Mouse (Mus musculus) neural tube, embryonic 14.5 days (tissue): ENCODE results near the gene Grwd1. TPM values are rescaled to one million over a fixed set of nuclear protein-coding genes. Genes with fewer than 3 reads are reported as not detected.
"Not testable (repeated sequence)": the region's sequence is repeated elsewhere in the genome, so short reads cannot be mapped to it uniquely, and the experiment has no call there.

Experiments used
- ATAC-seq: fragments of 200-750 bp; cut with Nextera tagmentation; 2 replicates; pipeline ENCODE4 v1.8.0; 2017; ENCODE audit warnings: low read depth, mild to moderate bottlenecking, moderate TSS enrichment, moderate library complexity
- H3K27ac ChIP-seq: fragments of 300-500 bp; sonication (generic); 2 replicates; pipeline ENCODE4 v1.5.1; 2014; ENCODE audit warnings: low read depth, mild to moderate bottlenecking, control low read depth, low read length, moderate library complexity, mixed read lengths
- H3K27me3 ChIP-seq: fragments of 300-500 bp; sonication (generic); 2 replicates; pipeline ENCODE4 v1.6.1; 2014; ENCODE audit warnings: low read length; ENCODE audit not compliant: control insufficient read depth, insufficient read depth
- H3K36me3 ChIP-seq: fragments of 300-500 bp; sonication (generic); 2 replicates; pipeline ENCODE4 v1.6.1; 2014; ENCODE audit warnings: low read length, mixed read lengths; ENCODE audit not compliant: control insufficient read depth, insufficient read depth
- H3K4me1 ChIP-seq: fragments of 300-500 bp; sonication (generic); 2 replicates; pipeline ENCODE4 v1.6.1; 2014; ENCODE audit warnings: low read length; ENCODE audit not compliant: control insufficient read depth, insufficient read depth
- H3K4me2 ChIP-seq: fragments of 300-500 bp; sonication (generic); 2 replicates; pipeline ENCODE4 v1.6.1; 2014; ENCODE audit warnings: mild to moderate bottlenecking, low read depth, low read length, control low read depth
- H3K4me3 ChIP-seq: fragments of 300-500 bp; sonication (generic); 2 replicates; pipeline ENCODE4 v1.5.1; 2014; ENCODE audit warnings: low read depth, low read length, control low read depth, mixed read lengths
- H3K9ac ChIP-seq: fragments of 300-500 bp; sonication (generic); replicated peaks from 2 replicates; pipeline ENCODE4 v1.6.1; 2014; ENCODE audit warnings: low read depth, mild to moderate bottlenecking, control low read depth, low read length, mixed read lengths
- H3K9me3 ChIP-seq: fragments of 300-500 bp; sonication (generic); 2 replicates; pipeline ENCODE4 v1.6.1; 2016; ENCODE audit warnings: low read length; ENCODE audit not compliant: control insufficient read depth
- WGBS: fragments of 180-500 bp; shearing (Covaris S2); extraction: QIAGEN DNeasy Blood & Tissue Kit; methylation state at CpG from one replicate; pipeline ENCODE4 v1.1.7; 2014; 5-methylcytosine and 5-hydroxymethylcytosine counted together
- polyA plus RNA-seq: library from polyadenylated mRNA; unstranded; fragments of >200 nt; fragmentation: Nextera tagmentation; extraction: Ambion mirVana; gene quantifications from 2 replicates; pipeline ENCODE4 v1.2.1, GENCODE M21; 2014

Grwd1 gene
- polyA plus RNA-seq, result 39.0 and 40.5 TPM in 2 replicates

DNA sequence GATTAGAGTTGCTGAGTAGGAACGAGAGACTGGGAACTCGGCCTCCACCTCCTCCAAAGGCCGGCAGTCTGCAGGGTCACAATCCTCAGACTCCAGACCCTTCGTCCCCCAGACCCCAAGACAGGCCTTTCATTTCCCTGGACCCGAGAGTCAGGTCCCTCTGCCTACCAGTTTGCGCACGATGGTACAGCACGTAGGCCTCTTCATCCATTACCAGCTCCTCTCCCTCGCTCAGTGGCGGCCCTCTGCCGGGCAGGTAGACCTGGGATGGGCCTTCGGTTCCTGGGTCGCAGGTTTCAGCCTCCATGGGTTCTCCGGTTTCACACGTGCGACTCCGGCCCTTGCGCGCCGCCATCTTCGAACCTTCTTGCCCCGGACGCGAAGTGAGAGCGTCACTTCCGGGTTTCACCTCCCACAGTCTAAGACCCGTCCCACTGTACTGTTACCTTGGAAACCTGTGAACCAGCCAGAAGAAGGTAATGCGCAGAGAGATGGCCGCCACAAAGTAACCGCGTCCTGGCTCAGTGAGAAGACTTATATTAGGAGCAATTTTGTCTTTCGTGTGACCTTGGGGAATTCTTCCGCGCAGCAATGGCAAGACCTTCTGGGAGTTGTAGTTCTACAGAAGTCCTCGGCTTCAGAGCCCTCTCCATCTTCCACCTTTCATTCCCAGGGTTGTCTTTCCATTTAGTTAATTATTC, at the start of gene Grwd1:
TSS of gene Grwd1 (minus strand) at position 518 of the 701 bp plus-strand sequence.
- peaks cover 11% of the 10 kb centered on the region for H3K36me3 ChIP-seq
- peaks cover 33% of the 10 kb centered on the region for H3K27me3 ChIP-seq
- H3K9ac ChIP-seq, result peak within 1 kb of the TSS; percentile 51
- H3K27ac ChIP-seq, result peak within 1 kb of the TSS; percentile 74
- H3K4me3 ChIP-seq, result peak within 1 kb of the TSS; percentile 79
- H3K4me2 ChIP-seq, result peak within 1 kb of the TSS; percentile 83
- WGBS, result under 1% methylated on average over 35 of the region's 35 CpGs
- peaks cover 21% of the 10 kb centered on the region for H3K4me1 ChIP-seq
- H3K9me3 ChIP-seq, result no peaks in the 10 kb centered on the region
- ATAC-seq, result peak; percentile 91

DNA sequence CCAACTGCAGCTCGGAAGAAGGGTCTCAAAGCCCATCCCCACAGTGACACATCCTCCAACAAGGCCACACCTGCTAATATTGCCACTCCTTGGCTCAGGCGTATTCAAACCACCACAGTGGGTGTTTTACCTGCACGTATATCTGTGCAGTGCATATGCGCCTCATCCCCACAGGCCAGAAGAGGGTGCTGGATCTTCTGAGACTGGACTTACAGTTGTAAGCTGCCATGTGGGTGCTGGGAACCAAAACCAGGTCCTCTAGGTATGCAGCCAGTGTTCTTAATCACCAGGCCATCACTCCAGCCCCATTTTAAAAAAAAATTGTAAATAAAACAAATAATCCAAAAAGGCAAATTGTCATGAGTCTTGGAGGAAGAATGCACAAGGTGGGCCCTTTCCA, 49.8 kb upstream of the Grwd1 start:
- 97% methylated on average over 4 of the region's 4 CpGs for WGBS
- no peak for ATAC-seq
- no peaks in the 10 kb centered on the region for H3K9me3 ChIP-seq
- no peak overlapping the region for H3K4me3 ChIP-seq
- no peaks in the 10 kb centered on the region for H3K4me1 ChIP-seq
- no peak overlapping the region for H3K27ac ChIP-seq
- H3K4me2 ChIP-seq, result no peak overlapping the region
- peaks cover 65% of the 10 kb centered on the region for H3K36me3 ChIP-seq
- H3K27me3 ChIP-seq, result no peaks in the 10 kb centered on the region
- no peak overlapping the region for H3K9ac ChIP-seq

DNA sequence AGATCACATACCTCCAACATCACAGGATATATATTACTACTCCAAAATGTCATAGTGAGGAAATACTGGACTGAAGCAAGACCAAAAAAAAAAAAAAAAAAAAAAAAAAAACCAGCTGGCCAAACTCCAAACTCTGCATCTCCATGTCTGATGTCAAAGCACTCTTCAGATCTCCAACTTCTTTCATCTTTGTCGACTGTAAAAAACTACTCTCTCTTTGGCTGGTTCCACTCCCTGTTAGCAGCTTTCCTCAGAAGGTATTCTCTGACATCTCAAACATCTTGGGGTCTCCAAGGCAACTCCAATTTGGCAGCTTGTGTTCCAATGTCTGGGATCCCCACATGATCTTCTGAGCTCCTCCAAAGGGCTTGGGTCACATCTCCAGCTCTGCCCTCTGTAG, 47.5 kb upstream of the Grwd1 start, which contains the start of gene Grin2d:
TSS of gene Grin2d (minus strand) at position 101 of the 400 bp plus-strand sequence.
- not testable (repeated sequence) for H3K27ac ChIP-seq, ATAC-seq, H3K9me3 ChIP-seq, H3K4me2 ChIP-seq, H3K27me3 ChIP-seq, H3K9ac ChIP-seq, H3K4me3 ChIP-seq
- WGBS, result 95% methylated on average over 1 of the region's 1 CpGs
- H3K4me1 ChIP-seq, result peaks cover 15% of the 10 kb centered on the region
- peaks cover 66% of the 10 kb centered on the region for H3K36me3 ChIP-seq

DNA sequence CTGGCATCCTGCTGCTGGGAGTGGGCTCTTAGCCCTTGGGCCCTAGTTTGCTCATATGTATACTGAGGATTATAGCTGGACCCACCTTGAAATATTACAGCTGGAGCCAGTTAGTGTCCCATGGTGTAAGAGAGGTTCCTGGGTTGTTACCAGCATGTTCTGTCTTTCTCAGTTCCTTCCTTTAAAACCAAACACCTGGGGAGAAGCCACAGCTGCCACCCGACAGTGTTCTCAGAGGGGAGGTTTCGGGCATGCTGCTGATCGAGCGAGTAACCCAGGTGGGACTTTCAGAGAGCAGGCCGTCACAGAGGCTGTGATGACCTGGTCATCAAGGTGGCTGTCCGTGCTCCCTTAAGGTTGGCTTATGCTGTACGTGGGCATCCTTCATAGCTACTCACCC, 46.2 kb upstream of the Grwd1 start:
- 95% methylated on average over 7 of the region's 7 CpGs for WGBS
- no peaks in the 10 kb centered on the region for H3K27me3 ChIP-seq
- no peak overlapping the region for H3K4me2 ChIP-seq
- ATAC-seq, result no peak
- no peak overlapping the region for H3K9ac ChIP-seq
- peaks cover 52% of the 10 kb centered on the region for H3K36me3 ChIP-seq
- no peak overlapping the region for H3K4me3 ChIP-seq
- no peak overlapping the region for H3K27ac ChIP-seq
- peaks cover 15% of the 10 kb centered on the region for H3K4me1 ChIP-seq
- no peaks in the 10 kb centered on the region for H3K9me3 ChIP-seq

DNA sequence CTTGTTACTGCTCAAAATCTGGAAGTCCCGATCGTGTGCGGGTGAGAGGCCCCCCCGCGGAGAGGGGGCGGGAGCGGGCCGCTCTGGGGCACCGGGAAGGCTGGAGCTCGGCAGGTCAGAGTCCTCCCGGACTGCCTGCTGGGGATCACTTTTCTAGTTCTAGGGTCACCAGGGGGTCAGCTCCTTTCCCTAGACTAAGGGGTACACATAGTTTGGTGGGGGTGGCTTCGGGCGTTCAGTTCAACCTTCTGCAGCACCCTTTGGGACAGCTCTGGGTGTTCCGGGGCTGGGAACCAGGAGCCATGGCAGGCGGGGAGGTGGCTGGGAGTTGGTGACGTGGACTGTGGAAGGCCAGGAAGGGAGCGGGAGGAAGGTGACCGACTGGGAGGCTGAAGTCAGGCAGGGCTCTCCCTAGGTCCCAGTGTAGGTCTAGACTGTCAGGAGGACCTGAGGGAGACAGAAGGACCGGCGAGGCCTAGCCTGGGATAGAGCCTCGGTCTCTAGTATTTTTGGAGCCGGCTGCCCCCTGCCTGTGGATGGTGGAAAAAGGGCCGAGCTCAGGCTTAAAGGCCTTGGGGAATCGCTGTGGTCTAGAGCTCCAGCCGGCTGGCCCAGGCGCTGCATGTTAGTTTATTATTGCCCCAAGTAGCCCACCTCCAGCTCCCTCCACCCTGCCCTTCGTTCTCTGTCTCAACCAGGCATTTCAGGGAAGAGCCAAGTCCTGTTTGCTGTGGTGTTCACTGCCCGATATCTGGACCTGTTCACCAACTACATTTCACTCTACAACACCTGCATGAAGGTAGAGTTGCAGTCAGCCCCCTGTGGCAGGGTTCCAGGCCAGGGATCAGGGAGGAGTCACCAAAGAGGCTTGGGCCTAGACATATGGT, 42.6 kb upstream of the Grwd1 start:
- Histone ChIP-seq H3K9me3 (no peaks in the 10 kb centered on the region), H3K27ac (peak overlapping the region; percentile 74), H3K4me1 (peaks cover 28% of the 10 kb centered on the region), H3K4me2 (peak overlapping the region; percentile 82), H3K9ac (peak overlapping the region; percentile 77), H3K4me3 (peak overlapping the region; percentile 68), H3K36me3 (peaks cover 29% of the 10 kb centered on the region), H3K27me3 (no peaks in the 10 kb centered on the region)
- ATAC-seq, result peak; percentile 22; the same call in 1 of the 2 replicates
- 4% methylated on average over 28 of the region's 28 CpGs for WGBS

DNA sequence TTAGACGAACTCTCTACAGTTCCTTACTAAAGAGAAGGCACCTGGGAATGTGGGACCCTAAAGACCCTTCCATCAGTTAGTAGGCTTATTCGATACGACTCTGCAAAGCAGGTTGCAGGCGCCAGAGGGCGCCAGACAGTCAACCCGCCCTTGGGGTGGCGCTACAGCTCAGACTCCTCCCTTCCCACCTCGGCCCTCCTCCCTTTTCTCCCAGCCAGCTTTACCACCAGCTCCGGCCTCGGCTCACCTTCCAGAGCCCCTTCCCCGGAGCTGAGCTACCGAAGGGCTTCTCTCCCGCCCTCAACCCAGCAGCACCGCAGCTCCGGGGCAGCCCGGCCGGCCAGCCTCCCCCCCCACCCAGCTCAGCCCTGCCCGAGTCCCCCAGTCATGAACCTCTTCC, 41.9 kb upstream of the Grwd1 start, which contains the start of gene Kdelr1:
TSS of gene Kdelr1 (plus strand) at position 149 of the 400 bp plus-strand sequence.
- ATAC-seq, result peak; percentile 73
- Histone ChIP-seq H3K4me3 (peak within 1 kb of the TSS; percentile 68), H3K4me1 (peaks cover 34% of the 10 kb centered on the region), H3K9ac (peak within 1 kb of the TSS; percentile 77), H3K27ac (peak within 1 kb of the TSS; percentile 74), H3K9me3 (no peaks in the 10 kb centered on the region), H3K4me2 (peak within 1 kb of the TSS; percentile 82), H3K36me3 (peaks cover 26% of the 10 kb centered on the region), H3K27me3 (no peaks in the 10 kb centered on the region)
- WGBS, result under 1% methylated on average over 18 of the region's 18 CpGs

DNA sequence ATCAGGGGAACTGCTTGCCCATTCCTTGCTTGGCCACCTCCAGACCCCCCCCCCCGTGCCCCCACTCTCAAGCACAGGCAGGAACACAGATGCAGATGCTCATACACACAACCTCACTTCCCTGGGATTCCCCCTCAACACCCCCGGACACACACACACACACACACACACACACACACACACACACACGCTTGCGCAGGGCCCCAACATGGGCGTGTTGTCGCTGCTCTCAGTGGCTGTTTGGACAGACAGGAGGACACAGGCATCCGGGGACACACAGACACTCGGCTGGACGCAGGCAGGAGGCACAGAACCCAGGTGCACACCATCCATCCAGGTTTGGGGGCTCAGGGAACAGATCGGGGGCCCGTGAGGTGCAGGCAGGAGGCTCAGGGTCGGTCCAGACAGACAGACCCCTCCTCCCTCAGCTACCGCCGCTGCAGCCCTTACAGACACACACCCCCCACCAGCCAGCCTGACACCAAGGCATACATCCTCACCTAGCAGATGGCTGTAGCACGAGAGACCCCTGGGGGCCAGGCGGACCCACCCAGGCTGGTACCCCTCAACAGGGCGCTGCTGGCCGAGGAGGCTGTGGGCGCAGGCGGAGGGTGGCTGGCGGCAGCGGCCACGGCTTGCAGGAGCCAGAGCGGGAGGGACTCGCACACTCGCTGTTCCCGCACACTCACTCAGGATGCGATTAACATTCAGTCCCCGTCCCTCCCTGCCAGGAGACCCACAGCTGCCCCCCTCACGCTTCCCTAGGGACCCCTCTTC, 39.7 kb upstream of the Grwd1 start:
- Histone ChIP-seq H3K4me2 (peak overlapping the region; percentile 60), H3K27me3 (peaks cover 4% of the 10 kb centered on the region; the same call in 1 of the 2 replicates), H3K4me3 (peak overlapping the region; percentile 42), H3K9me3 (no peaks in the 10 kb centered on the region), H3K4me1 (peaks cover 36% of the 10 kb centered on the region), H3K9ac (peak overlapping the region; percentile 56), H3K36me3 (peaks cover 9% of the 10 kb centered on the region), H3K27ac (peak overlapping the region; percentile 52)
- 2% methylated on average over 29 of the region's 30 CpGs for WGBS
- peak; percentile 20; the same call in 1 of the 2 replicates for ATAC-seq

DNA sequence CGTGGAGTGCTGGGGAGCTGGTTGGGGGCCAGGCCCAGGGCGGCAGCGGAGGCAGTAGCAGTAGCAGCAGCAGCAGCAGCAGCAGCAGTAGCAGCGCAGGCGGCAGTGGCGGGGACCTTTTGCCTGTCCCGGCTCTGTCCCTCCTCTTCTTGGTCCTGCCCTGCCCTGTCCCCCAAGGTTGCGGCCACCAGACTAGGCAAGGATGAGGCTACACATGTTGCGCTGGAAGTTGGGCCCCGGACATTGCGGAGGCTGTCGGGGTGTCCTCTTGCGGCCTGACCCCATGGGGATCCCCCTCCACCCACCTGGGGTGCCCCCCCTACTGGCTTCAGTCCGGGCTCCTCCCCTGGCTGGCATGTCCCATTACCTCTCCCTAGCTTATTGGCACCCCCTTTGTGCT, 39.0 kb upstream of the Grwd1 start:
- WGBS, result under 1% methylated on average over 12 of the region's 14 CpGs
- H3K27ac ChIP-seq, result no peak overlapping the region
- H3K4me3 ChIP-seq, result peak overlapping the region; percentile 42
- peaks cover 5% of the 10 kb centered on the region for H3K36me3 ChIP-seq
- peaks cover 4% of the 10 kb centered on the region; the same call in 1 of the 2 replicates for H3K27me3 ChIP-seq
- peak overlapping the region; percentile 60 for H3K4me2 ChIP-seq
- peak overlapping the region; percentile 56 for H3K9ac ChIP-seq
- no peak for ATAC-seq
- no peaks in the 10 kb centered on the region for H3K9me3 ChIP-seq
- H3K4me1 ChIP-seq, result peaks cover 34% of the 10 kb centered on the region
